Mouse (Mus musculus): ENCODE measurements around the gene Txn2. TPM values are rescaled to one million over a fixed set of nuclear protein-coding genes. Genes with fewer than 3 reads are reported as not detected.
A peak's percentile ranks its signal among the peaks of the same experiment; 100 is the strongest.

Txn2 gene
- polyA plus RNA-seq, 1 experiment from 2014 or later = 225 TPM

GRCm38 (mm10) chr15:77919441-77919840 lies 9.4 kb downstream of the Txn2 start:
- 94% methylated on average over 12 of the region's 12 CpGs for whole genome bisulfite sequencing
- ATAC-seq (ENCODE audit: insufficient number of reproducible peaks, low FRiP score, low TSS enrichment, low read depth) = no peak
- no peak overlapping the region for H3K27ac ChIP-seq (replicated peaks)
- peaks cover 86% of the 10 kb centered on the region for H3K36me3 ChIP-seq
- no peaks in the 10 kb centered on the region for H3K27me3 ChIP-seq
- no peak overlapping the region for H3K4me3 ChIP-seq (replicated peaks)
- H3K4me1 ChIP-seq = no peaks in the 10 kb centered on the region
- H3K9me3 ChIP-seq (replicated peaks) = no peaks in the 10 kb centered on the region
- H3K9ac ChIP-seq = no peak overlapping the region
- H3K4me2 ChIP-seq (replicated peaks) = no peak overlapping the region

GRCm38 (mm10) chr15:77916851-77917544 lies 11.8 kb downstream of the Txn2 start:
- H3K4me1 ChIP-seq = no peaks in the 10 kb centered on the region
- ATAC-seq (ENCODE audit: insufficient number of reproducible peaks, low FRiP score, low TSS enrichment, low read depth) = no peak
- no peaks in the 10 kb centered on the region for H3K27me3 ChIP-seq
- no peak overlapping the region for H3K4me2 ChIP-seq (replicated peaks)
- no peaks in the 10 kb centered on the region for H3K9me3 ChIP-seq (replicated peaks)
- H3K27ac ChIP-seq (replicated peaks) = no peak overlapping the region
- no peak overlapping the region for H3K9ac ChIP-seq
- peaks cover 69% of the 10 kb centered on the region for H3K36me3 ChIP-seq
- H3K4me3 ChIP-seq (replicated peaks) = no peak overlapping the region
- 39% methylated on average over 8 of the region's 8 CpGs for WGBS

DNA sequence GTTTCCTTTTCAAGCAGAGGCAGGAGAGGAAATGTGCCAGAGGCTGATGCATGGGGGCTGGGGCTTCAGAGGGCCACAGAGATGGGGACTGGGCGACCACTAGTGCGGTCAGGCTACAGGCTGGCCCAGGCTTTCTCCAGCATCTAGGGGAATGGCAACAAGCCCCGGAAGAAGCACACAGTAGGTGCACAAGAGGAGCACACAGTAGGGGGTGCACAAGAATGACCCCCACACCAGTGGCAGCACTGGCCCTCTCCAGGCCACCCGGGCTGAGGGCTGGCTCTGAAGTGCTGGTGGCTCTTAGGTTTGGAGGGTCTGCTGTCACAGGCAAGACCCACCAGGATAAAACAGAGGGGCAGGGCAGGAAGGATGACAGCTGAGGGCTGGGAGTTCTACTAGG lies 13.5 kb downstream of the Txn2 start:
- Histone ChIP-seq H3K27me3 (no peaks in the 10 kb centered on the region), H3K27ac (replicated peaks) (no peak overlapping the region), H3K4me1 (no peaks in the 10 kb centered on the region), H3K36me3 (peaks cover 56% of the 10 kb centered on the region), H3K4me2 (replicated peaks) (no peak overlapping the region), H3K4me3 (replicated peaks) (no peak overlapping the region), H3K9ac (no peak overlapping the region), H3K9me3 (replicated peaks) (no peaks in the 10 kb centered on the region)
- WGBS = 92% methylated on average over 4 of the region's 4 CpGs
- ATAC-seq (ENCODE audit: insufficient number of reproducible peaks, low FRiP score, low TSS enrichment, low read depth) = no peak

DNA sequence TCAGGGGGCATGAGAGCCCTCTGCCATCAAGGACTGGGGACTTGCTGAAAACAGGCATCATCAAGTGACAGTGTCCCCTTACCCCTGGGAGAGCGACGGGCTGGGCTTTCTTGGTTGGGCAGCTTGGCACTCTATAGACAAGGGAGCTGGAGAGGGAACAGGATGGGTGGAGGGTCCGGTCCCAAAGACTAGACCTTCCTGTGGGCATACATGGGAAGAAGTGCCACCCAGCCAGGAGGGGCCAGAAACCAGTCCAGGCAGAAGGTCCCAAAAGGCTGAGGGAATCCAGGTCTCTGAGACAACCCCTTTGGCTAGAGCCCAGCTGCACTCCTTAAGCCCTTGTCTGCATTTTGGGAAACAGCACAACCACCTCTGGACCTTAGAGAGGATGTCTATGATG lies 14.3 kb downstream of the Txn2 start:
- 97% methylated on average over 3 of the region's 3 CpGs for WGBS

GRCm38 (mm10) chr15:77913054-77913453 lies 15.8 kb downstream of the Txn2 start:
- no peak overlapping the region for H3K9ac ChIP-seq
- no peak overlapping the region for H3K4me3 ChIP-seq (replicated peaks)
- no peak overlapping the region for H3K4me2 ChIP-seq (replicated peaks)
- no peaks in the 10 kb centered on the region for H3K9me3 ChIP-seq (replicated peaks)
- H3K27ac ChIP-seq (replicated peaks) = no peak overlapping the region
- no peak for ATAC-seq (ENCODE audit: insufficient number of reproducible peaks, low FRiP score, low TSS enrichment, low read depth)
- H3K4me1 ChIP-seq = no peaks in the 10 kb centered on the region
- WGBS = 79% methylated on average over 8 of the region's 8 CpGs
- H3K27me3 ChIP-seq = no peaks in the 10 kb centered on the region
- peaks cover 36% of the 10 kb centered on the region for H3K36me3 ChIP-seq

More for the DNA sequence above, 14.3 kb downstream of the Txn2 start:
- H3K9me3 ChIP-seq (replicated peaks) = no peaks in the 10 kb centered on the region
- peaks cover 50% of the 10 kb centered on the region for H3K36me3 ChIP-seq
- H3K4me2 ChIP-seq (replicated peaks) = no peak overlapping the region
- H3K27me3 ChIP-seq = no peaks in the 10 kb centered on the region
- no peak overlapping the region for H3K9ac ChIP-seq
- no peaks in the 10 kb centered on the region for H3K4me1 ChIP-seq
- no peak overlapping the region for H3K27ac ChIP-seq (replicated peaks)
- no peak for ATAC-seq (ENCODE audit: insufficient number of reproducible peaks, low FRiP score, low TSS enrichment, low read depth)
- H3K4me3 ChIP-seq (replicated peaks) = no peak overlapping the region

DNA sequence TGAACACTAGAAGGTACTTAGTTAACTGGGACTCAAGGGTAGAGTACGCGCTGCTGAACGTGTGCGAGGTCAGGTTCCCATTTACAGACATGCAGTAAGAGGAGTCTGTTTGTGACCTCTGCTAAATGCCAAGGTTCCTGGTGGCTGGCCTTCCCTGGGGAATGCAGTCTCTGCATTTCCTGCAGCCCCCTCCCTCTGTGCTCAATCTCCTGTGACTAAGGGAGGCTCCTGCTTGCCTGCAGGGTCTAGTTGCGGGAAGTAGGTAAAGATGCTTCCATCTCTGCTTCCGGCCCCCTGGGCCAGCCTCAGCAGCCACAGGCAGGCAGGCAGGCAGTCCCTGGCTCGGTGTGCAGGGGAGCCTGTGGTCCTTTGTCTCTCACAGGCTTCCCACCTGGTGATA lies 16.2 kb downstream of the Txn2 start:
- Histone ChIP-seq H3K4me2 (replicated peaks) (no peak overlapping the region), H3K27me3 (no peaks in the 10 kb centered on the region), H3K4me3 (replicated peaks) (no peak overlapping the region), H3K9me3 (replicated peaks) (no peaks in the 10 kb centered on the region), H3K36me3 (peaks cover 33% of the 10 kb centered on the region), H3K4me1 (no peaks in the 10 kb centered on the region), H3K9ac (no peak overlapping the region), H3K27ac (replicated peaks) (no peak overlapping the region)
- no peak for ATAC-seq (ENCODE audit: insufficient number of reproducible peaks, low FRiP score, low TSS enrichment, low read depth)
- WGBS = 41% methylated on average over 7 of the region's 7 CpGs

DNA sequence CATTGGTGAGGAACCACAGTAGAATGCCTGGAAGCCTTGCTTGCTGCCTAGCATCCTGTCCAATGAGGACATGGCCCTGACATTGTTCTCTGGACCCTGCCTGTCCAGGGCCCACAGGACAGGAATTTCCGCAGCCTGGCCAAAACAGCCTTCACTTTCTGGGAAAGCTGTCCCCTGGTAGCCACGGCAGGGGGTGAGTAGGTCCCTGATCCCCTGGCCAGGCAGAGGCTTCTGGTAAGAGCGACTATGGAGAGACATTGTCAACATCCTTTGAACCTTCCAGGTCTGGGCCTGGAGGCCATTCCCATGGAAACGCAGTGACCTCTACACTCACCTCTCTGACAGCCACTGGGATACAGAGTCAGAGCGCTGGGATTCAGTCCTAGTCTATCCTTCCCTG lies 16.8 kb downstream of the Txn2 start:
- ATAC-seq (ENCODE audit: insufficient number of reproducible peaks, low FRiP score, low TSS enrichment, low read depth) = no peak
- Histone ChIP-seq H3K27me3 (no peaks in the 10 kb centered on the region), H3K9ac (no peak overlapping the region), H3K9me3 (replicated peaks) (no peaks in the 10 kb centered on the region), H3K4me2 (replicated peaks) (no peak overlapping the region), H3K4me3 (replicated peaks) (no peak overlapping the region), H3K4me1 (no peaks in the 10 kb centered on the region), H3K27ac (replicated peaks) (no peak overlapping the region), H3K36me3 (peaks cover 32% of the 10 kb centered on the region)
- 43% methylated on average over 5 of the region's 5 CpGs for whole genome bisulfite sequencing

DNA sequence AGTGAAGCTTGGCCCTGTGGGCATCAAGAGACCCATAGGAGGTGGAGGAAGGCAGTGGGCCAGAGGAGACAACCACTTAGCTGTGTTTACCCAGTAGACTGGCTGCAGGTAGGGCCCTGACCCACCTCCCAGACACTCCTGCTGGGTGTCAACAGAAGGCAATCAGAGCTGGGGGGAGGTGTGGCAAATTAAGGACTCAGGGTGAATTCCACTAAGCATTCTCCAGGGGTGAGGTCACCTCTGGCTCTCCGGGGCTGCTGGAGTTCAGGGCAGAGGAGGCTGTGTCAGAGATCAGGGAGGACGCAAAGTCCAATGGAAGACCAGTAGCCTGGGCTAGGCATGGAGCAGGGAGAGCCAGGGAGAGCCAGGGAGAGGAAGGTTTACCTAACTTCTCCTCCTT lies 17.7 kb downstream of the Txn2 start:
- 0 out of 2 replicates have a peak, but pooled peaks cover 6% of the 10 kb centered on the region for H3K4me1 ChIP-seq
- no peak overlapping the region for H3K9ac ChIP-seq
- no peaks in the 10 kb centered on the region for H3K27me3 ChIP-seq
- H3K36me3 ChIP-seq = peaks cover 24% of the 10 kb centered on the region
- H3K4me2 ChIP-seq (replicated peaks) = no peak overlapping the region
- 19% methylated on average over 2 of the region's 2 CpGs for WGBS
- ATAC-seq (ENCODE audit: insufficient number of reproducible peaks, low FRiP score, low TSS enrichment, low read depth) = no peak
- no peak overlapping the region for H3K4me3 ChIP-seq (replicated peaks)
- H3K27ac ChIP-seq (replicated peaks) = no peak overlapping the region
- no peaks in the 10 kb centered on the region for H3K9me3 ChIP-seq (replicated peaks)

DNA sequence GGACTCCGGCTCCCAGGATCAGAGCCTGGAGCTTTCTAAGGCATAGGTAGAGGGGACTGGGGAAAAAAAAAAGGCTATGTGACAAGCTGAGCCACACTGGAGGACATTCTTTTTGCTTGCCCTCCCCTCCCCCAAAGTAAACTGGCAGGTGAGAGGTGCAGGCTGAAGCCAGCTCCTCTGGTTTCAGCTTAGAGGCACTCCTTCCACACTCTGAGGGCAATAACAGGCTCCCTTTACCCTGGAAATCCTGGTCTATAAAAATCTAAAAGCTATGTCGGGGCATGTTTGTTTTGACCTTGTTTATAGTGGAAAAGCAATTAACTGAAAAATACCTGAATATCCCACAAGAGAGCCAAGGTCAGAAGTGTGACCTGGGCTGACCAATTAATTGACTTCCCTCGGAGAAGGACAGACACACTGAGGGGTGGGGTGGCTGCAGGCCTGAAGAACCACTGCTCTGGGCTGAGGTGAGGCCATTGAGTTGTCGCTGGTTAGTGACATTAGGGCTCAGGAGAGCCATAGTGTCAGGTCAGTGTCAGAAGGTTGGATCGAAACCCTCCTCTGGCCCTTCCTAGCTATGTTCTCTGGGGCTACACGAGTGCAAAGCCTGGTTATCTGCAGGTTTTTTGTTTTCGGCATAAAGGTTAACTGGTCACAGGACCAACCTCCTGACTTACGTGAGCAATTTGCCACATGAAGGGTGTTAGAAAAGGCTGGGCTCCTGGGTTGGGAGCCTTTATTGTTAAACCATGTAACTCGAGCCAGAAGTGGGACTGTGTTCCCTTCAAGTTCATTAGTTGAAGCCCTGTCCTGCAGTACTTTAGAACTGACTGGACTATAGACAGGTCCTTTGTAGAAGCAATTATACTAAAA lies 20.9 kb downstream of the Txn2 start:
- H3K9ac ChIP-seq = no peak overlapping the region
- H3K4me2 ChIP-seq (replicated peaks) = no peak overlapping the region
- no peaks in the 10 kb centered on the region for H3K36me3 ChIP-seq
- no peak overlapping the region for H3K4me3 ChIP-seq (replicated peaks)
- no peak overlapping the region for H3K27ac ChIP-seq (replicated peaks)
- no peaks in the 10 kb centered on the region for H3K27me3 ChIP-seq
- ATAC-seq (ENCODE audit: insufficient number of reproducible peaks, low FRiP score, low TSS enrichment, low read depth) = no peak
- WGBS = 50% methylated on average over 9 of the region's 9 CpGs
- peaks cover 32% of the 10 kb centered on the region for H3K4me1 ChIP-seq
- H3K9me3 ChIP-seq (replicated peaks) = no peaks in the 10 kb centered on the region

GRCm38 (mm10) chr15:77906545-77906944 lies 22.3 kb downstream of the Txn2 start:
- H3K9me3 ChIP-seq (replicated peaks) = no peaks in the 10 kb centered on the region
- no peak overlapping the region for H3K4me2 ChIP-seq (replicated peaks)
- ATAC-seq (ENCODE audit: insufficient number of reproducible peaks, low FRiP score, low TSS enrichment, low read depth) = peak; percentile 12; the same call in 1 of the 2 replicates
- peaks cover 32% of the 10 kb centered on the region for H3K4me1 ChIP-seq
- H3K36me3 ChIP-seq = no peaks in the 10 kb centered on the region
- no peak overlapping the region for H3K9ac ChIP-seq
- no peak overlapping the region for H3K27ac ChIP-seq (replicated peaks)
- no peak overlapping the region for H3K4me3 ChIP-seq (replicated peaks)
- 52% methylated on average over 10 of the region's 10 CpGs for WGBS
- H3K27me3 ChIP-seq = no peaks in the 10 kb centered on the region

DNA sequence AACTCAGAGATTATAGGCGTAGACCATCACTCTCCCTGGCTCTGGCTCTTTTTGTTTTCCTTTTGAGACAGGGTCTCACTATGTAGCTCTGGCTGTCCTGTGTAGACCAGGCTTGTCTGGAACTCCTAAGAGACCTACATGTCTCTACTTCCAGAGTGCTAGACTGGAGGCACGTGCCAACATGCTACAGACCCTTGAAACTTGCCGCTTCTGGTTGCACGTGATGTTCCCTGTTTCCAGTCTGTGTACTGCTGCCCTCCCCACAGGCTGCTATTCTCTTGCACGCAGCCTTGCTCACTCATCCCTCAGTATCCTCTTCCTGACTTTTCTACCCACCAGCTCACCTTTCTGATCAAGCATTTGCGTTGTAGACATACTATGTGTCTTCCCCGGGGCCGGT lies 22.7 kb downstream of the Txn2 start:
- Histone ChIP-seq H3K27ac (replicated peaks) (0 out of 2 replicates have a peak overlapping the region, but pooled peaks have one; percentile 63), H3K4me1 (peaks cover 32% of the 10 kb centered on the region), H3K4me3 (replicated peaks) (no peak overlapping the region), H3K36me3 (no peaks in the 10 kb centered on the region), H3K4me2 (replicated peaks) (no peak overlapping the region), H3K9me3 (replicated peaks) (no peaks in the 10 kb centered on the region), H3K27me3 (no peaks in the 10 kb centered on the region), H3K9ac (no peak overlapping the region)
- ATAC-seq (ENCODE audit: insufficient number of reproducible peaks, low FRiP score, low TSS enrichment, low read depth) = no peak
- WGBS = 70% methylated on average over 8 of the region's 8 CpGs

Measured in embryonic facial prominence, embryonic 15.5 days (tissue).